Mouse (Mus musculus) spleen, postnatal 4 days (tissue): ENCODE data around the gene Mink1.
"Not testable (repeated sequence)": the region's sequence is repeated elsewhere in the genome, so short reads cannot be mapped to it uniquely, and the experiment has no call there.

Experiments
- DNase-seq, 2 experiments: peaks; one replicate each; pipeline ENCODE4 v3.0.0; 2022; ENCODE audit warnings: low spot score in 2 of 2

The Mink1 gene

GRCm38 (mm10) chr11:70562287-70562994, at the start of gene Mink1:
Mink1 (plus strand) TSS chr11:70562881.
- DNase-seq = peak; percentile 82 to 91

GRCm38 (mm10) chr11:70513520-70513919, 49.2 kb upstream of the Mink1 start:
- no peak for DNase-seq

- DNase-seq = no peak
Measured at GRCm38 (mm10) chr11:70514288-70514687, 48.4 kb upstream of the Mink1 start, which contains the start of gene Vmo1. Vmo1 (minus strand) TSS chr11:70514616.

- no peak for DNase-seq
Measured at GRCm38 (mm10) chr11:70516352-70516751, 46.3 kb upstream of the Mink1 start.

- no peak for DNase-seq
Measured at GRCm38 (mm10) chr11:70518436-70518835, 44.2 kb upstream of the Mink1 start.

- DNase-seq = no peak
Measured at GRCm38 (mm10) chr11:70518923-70519322, 43.8 kb upstream of the Mink1 start, which contains the start of gene Gltpd2. Gltpd2 (plus strand) TSS chr11:70519196.

GRCm38 (mm10) chr11:70520178-70520769, 42.4 kb upstream of the Mink1 start:
- no peak for DNase-seq

GRCm38 (mm10) chr11:70523306-70523989, 39.2 kb upstream of the Mink1 start:
- not testable (repeated sequence) for DNase-seq

- DNase-seq = no peak
Measured at GRCm38 (mm10) chr11:70524782-70525181, 37.9 kb upstream of the Mink1 start.

- peak; percentile 88 to 92 for DNase-seq
Measured at GRCm38 (mm10) chr11:70525184-70525678, 37.5 kb upstream of the Mink1 start, which contains the start of gene Psmb6. Psmb6 (plus strand) TSS chr11:70525367.

- no peak for DNase-seq
Measured at GRCm38 (mm10) chr11:70525726-70526125, 37.0 kb upstream of the Mink1 start.

- no peak for DNase-seq
Measured at GRCm38 (mm10) chr11:70526211-70526610, 36.5 kb upstream of the Mink1 start.

- DNase-seq = no peak
Measured at GRCm38 (mm10) chr11:70528610-70529009, 34.1 kb upstream of the Mink1 start.

- not testable (repeated sequence) for DNase-seq
Measured at GRCm38 (mm10) chr11:70531065-70531464, 31.6 kb upstream of the Mink1 start.

GRCm38 (mm10) chr11:70532839-70533238, 29.8 kb upstream of the Mink1 start, which contains the start of gene Gm40193:
Gm40193 (minus strand) TSS chr11:70532939.
- no peak for DNase-seq

GRCm38 (mm10) chr11:70539423-70539822, 23.3 kb upstream of the Mink1 start:
- DNase-seq = no peak

GRCm38 (mm10) chr11:70539877-70540587, 22.6 kb upstream of the Mink1 start, which contains the start of gene Pld2:
Pld2 (plus strand) TSS chr11:70540064.
- DNase-seq = peak; percentile 76 to 88

- no peak for DNase-seq
Measured at GRCm38 (mm10) chr11:70540928-70541327, 21.8 kb upstream of the Mink1 start.

GRCm38 (mm10) chr11:70541415-70541814, 21.3 kb upstream of the Mink1 start:
- no peak for DNase-seq

- DNase-seq = no peak
Measured at GRCm38 (mm10) chr11:70544496-70544895, 18.2 kb upstream of the Mink1 start.

- DNase-seq = no peak
Measured at GRCm38 (mm10) chr11:70551526-70551925, 11.2 kb upstream of the Mink1 start.

- no peak for DNase-seq
Measured at GRCm38 (mm10) chr11:70553940-70554339, 8.7 kb upstream of the Mink1 start.
